Mouse (Mus musculus) heart, adult 10 weeks (tissue): ENCODE measurements around the gene Ccsap. TPM values are rescaled to one million over a fixed set of nuclear protein-coding genes. Genes with fewer than 3 reads are reported as not detected.

ENCODE experiments used
- polyA plus RNA-seq: library from polyadenylated mRNA; stranded (reverse); fragments of 350-450 nt; fragmentation: Illumina TruSeq; extraction: RNeasy Lipid Tissue Mini Kit (QIAGEN cat#74804); gene quantifications from one replicate; pipeline ENCODE4 v1.2.3, GENCODE M21; 2014; ENCODE audit warnings: low read depth, low replicate concordance

Ccsap gene
- polyA plus RNA-seq = 0.37 TPM

DNA sequence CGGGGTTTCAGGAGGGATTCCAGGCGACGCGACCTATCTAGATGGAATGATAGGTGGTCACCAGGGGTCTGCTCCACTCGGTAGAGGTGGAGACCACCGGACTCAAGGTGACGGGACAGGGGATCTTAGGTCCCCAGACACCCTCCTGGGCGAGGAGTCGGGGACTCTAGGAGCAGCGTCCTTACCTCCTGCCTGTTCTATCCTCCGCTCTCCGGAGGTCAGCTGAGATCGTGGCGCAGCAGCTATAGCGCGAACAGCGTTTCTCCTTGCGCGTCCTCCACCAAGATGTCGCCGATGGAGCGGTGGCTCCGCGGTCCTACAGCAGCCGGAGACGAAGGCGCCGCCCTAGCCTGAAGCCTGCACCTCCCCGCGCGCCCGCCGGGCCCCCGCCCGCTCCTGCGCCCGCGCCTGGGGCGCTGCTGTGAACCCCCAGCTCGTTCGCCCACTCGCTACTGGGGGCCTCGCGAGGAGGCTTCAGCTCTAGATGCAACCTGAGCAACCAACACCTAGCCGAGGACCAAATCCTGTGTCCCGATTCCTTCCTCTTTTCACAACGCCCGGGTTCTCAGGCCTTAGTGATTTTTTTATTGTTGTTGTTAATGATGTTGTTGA lies at the start of gene Ccsap:
Gene Ccsap (minus strand): TSS at position 562 of the 612 bp plus-strand sequence.

DNA sequence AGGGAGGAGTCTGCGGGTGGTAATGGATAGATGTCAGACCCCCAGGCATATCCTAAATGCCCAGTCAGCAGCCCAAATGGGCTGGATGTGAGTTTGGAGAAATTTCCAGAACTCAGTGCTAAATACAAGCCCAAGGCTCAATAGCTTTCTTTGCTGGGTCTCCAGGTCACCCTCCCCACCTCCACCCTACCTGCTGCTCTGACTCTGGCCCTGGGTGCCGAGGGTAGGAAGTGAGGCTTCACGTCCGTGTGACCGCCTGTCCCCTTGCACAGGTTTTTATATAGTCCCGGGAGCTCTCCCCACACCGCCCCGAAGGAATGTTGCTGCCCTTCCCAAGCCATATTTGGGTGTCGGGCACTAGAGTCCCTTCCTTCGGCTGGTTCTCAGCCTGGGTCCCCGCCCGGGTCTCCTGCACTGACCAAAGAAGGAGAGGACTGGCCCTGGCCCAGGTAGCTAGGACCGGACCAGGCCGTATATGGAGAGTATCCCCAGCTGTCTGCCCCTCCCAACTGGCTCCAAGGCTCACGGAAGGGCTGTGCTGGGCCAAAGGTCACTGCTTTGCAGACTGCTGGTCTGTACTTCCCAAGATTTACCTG lies 34.6 kb upstream of the Ccsap start, which contains the start of gene Acta1:
Gene Acta1 (minus strand): TSS at position 250 of the 596 bp plus-strand sequence.

DNA sequence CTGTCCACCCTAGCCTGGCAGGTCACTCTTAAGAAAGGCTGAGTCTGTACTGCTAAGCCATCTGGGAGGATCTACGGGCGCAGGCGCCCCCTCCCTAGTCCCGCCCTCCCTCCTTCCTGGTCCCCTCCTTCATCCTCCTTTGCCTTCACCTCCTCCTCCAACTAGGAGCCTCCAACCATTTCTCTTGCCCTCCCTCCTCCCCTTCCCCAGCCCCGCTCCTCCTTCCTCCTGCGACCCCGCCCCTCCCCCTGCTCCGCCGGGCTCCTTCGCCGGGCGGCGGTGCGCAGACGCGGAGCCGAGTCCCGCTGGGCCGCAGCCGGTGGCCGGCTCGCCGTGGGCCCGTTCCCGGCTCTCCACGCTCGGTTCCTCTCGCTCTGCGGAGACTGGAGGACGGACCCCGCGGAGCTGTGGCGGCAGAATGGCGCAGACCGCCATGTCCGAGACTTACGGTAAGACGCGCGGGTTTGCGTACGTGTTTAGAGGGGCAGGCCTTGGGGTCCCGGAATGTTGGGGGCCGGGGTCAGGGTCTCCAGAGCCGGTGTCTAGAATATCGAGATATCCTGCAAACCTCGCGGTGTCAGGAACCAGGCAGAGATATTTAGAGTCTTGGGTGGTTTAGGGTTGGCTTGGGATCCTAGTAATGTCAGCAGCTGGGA lies 54.2 kb downstream of the Ccsap start, which contains the start of gene Rab4a:
Gene Rab4a (plus strand): TSS at position 268 of the 656 bp plus-strand sequence.

Other genes with a start within 250 kb of the Ccsap start
- 5.7 TPM for gene Rhou, start 206.3 kb downstream of the Ccsap start, polyA plus RNA-seq
- 4.2 TPM for gene Rab4a, start 54.2 kb downstream of the Ccsap start, polyA plus RNA-seq
- gene Acta1, start 34.5 kb upstream of the Ccsap start, polyA plus RNA-seq = 202 TPM
- gene Nup133, start 89.1 kb upstream of the Ccsap start, polyA plus RNA-seq = 9.2 TPM
- gene Abcb10, start 122.9 kb upstream of the Ccsap start, polyA plus RNA-seq = 24.3 TPM
- gene Taf5l, start 161.2 kb upstream of the Ccsap start, polyA plus RNA-seq = 14.4 TPM
- 3.8 TPM for gene Urb2, start 161.3 kb upstream of the Ccsap start, polyA plus RNA-seq